Mouse (Mus musculus): Measurements from ENCODE around the gene Klhl18. TPM values are rescaled to one million over a fixed set of nuclear protein-coding genes. Genes with fewer than 3 reads are reported as not detected.
"Not testable (repeated sequence)": the region's sequence is repeated elsewhere in the genome, so short reads cannot be mapped to it uniquely, and the experiment has no call there.

Gene Klhl18
- polyA plus RNA-seq, 1 experiment = 25.5 TPM

DNA sequence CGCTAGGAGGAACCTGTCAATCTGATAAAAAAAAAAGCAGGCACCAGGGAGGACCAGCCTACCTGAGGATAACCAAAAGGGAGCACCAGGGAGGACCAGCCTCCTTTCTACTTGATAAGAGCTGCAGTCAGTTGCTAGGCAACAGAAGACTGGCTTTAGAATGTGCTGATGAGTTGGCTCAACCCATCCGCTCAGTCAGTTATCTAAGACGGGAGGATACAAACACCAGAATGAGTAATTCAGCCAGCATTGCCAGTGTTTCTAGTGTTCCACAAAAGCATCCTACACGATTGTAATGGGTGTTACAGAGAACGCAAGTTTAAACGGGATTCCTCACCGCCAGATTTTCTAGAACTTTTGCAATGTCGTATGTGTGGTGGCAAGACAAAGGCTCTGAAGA is 45.3 kb downstream of the Klhl18 start:
- DNase-seq (ENCODE audit: extremely low spot score in 1 of 2, low spot score in 1 of 2) = peak; percentile 55 to 73

DNA sequence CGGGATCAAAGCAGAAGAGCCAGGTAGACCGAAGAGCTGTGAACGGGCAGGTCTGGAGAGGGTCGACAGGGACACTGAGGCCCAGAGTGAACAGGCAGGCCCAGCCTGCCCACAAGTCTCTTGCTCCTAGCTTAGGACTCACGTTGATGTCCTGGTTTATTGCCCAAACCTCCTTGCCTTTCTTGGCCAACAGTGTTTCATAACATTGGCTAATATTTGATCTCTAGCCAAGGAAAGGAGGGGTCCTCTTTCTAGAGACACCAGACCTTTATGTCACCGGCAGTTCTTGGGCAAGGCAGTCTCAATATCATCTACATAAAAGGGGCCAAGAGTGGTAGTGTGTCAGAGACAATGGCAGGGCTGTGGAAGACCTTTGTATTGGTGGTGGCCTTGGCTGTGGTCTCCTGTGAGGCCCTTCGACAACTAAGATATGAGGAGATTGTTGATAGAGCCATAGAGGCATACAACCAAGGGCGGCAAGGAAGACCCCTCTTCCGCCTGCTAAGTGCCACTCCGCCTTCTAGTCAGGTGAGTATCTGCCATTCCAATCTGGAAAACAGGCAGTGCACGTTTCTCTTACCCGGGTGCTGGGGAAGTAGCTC is 56.9 kb downstream of the Klhl18 start, which contains the start of gene Ngp:
Gene Ngp, plus strand, starts transcription at position 237 of the 602 bp plus-strand sequence.
- DNase-seq (ENCODE audit: extremely low spot score in 1 of 2, low spot score in 1 of 2) = no peak

DNA sequence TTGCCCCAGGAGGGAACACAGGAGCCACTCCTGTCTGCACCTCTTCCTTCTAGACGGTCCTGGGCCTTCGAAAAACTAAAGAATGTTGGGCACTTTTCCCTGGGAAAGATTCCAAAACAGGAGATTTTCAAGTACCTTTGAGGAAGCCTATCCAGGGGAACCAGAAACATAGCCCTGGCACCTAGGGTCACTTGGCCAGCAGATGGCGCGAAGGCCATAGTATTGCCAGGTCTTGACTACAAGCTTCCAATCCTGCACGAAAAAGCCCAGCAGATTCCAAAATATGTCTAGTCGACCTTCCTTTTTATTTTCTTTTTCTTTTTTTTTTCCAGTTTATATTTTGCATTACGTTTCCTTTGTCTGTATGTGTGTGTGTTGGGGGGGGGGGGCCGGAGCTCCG is 62.7 kb downstream of the Klhl18 start:
- DNase-seq (ENCODE audit: extremely low spot score in 1 of 2, low spot score in 1 of 2) = no peak

DNA sequence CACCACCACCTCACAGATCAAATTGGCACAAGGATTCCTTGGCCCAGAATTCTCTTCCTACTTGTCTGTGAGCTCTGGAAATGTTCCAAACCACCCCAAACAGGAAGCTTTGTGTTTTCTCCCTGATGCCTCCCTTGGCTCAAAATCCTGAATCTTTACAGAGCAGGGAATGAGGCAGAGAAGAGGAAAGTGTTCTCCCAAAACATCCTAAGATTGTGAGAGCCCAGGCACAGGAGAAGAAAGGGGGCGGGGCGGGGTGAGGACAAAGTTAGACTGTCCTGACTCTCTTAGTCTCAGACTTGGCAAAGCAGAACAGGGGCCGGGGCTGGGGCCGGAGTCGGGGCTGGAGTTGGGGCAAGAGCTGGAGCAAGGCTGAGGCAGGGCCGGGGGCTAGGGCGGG is 63.6 kb downstream of the Klhl18 start:
- peak in 1 of 2 experiments; percentile 36 for DNase-seq (ENCODE audit: extremely low spot score in 1 of 2, low spot score in 1 of 2)

DNA sequence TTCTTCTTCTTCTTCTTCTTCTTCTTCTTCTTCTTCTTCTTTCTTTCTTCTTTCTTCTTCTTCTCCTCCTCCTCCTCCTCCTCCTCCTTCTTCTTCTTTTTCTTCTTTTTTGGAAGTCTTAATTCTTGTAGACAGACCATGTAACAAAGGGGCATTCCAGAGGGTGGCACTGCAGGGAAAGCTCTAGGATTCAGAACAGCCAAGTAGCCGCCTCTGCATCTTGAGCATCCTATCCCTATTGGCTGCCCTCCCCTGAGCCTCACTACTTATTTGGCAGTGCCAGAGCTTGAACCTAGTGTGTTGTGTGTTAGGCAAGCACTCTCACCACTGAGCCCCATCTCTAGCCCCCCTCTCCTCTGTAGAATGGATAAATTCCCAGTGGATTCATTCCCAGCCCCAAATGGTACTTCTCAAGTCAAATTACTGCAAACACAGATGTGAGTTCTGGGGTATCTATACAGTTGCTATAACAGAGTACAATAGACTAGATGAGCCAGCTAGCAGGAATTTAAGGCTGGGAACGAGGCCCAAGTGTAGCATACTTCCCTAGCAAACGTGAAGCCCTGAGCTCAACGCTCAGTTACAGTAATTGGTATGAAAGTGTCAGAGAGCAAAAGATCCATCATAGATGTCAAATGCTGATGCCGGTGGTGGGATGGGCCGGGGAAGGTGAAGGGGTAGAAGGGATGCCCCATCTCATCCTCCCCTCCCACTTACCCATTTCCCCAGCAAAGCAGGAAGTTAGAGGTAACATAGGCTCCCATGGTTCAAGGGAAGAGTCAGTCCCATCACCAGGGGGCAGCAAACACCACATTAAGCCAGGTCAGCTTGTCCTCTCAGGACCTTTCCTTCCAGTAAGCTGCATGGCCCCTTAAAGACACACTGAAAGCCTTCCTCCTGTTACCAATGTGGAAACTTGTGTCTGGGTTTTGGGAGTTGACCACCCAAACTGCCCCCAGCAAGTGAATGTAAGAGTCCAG is 65.3 kb downstream of the Klhl18 start:
- DNase-seq (ENCODE audit: extremely low spot score in 1 of 2, low spot score in 1 of 2) = peak; percentile 63 to 89

DNA sequence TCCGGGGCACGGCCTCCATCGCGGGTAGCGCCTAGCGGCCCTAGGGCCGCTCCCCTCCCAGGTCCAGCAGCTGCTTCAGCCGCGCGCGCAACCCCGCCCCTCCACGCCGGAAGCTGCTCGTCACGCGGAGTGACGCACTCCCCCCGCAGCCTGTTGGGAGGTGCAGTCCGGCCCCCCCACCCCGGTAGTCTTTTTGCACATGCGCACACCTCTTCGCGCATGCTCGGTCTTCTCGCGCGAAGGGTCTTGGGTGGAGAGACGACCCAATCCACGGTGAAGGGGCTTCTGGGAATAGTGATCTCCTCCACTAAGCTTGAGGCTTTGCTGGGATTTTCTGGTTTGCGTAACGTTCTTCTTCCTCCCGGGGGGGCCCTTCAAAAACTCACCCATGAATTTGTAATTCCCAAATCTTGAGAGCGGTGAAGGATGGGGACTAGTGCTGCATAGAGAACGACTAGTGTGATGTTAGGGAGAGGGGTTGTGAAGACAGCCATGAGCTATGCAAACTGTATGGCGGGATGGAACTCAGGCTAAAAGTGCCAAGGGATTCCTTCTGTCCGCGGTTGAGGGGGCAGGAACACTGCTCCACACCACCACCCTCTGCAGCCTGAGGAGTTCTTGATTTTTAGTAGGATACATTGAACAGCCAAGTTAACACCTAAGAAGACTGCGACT is 68.3 kb downstream of the Klhl18 start, which contains the start of gene Ptpn23:
Gene Ptpn23, minus strand, starts transcription at position 115 of the 675 bp plus-strand sequence.
- DNase-seq (ENCODE audit: extremely low spot score in 1 of 2, low spot score in 1 of 2) = peak; percentile 88 to 95

DNA sequence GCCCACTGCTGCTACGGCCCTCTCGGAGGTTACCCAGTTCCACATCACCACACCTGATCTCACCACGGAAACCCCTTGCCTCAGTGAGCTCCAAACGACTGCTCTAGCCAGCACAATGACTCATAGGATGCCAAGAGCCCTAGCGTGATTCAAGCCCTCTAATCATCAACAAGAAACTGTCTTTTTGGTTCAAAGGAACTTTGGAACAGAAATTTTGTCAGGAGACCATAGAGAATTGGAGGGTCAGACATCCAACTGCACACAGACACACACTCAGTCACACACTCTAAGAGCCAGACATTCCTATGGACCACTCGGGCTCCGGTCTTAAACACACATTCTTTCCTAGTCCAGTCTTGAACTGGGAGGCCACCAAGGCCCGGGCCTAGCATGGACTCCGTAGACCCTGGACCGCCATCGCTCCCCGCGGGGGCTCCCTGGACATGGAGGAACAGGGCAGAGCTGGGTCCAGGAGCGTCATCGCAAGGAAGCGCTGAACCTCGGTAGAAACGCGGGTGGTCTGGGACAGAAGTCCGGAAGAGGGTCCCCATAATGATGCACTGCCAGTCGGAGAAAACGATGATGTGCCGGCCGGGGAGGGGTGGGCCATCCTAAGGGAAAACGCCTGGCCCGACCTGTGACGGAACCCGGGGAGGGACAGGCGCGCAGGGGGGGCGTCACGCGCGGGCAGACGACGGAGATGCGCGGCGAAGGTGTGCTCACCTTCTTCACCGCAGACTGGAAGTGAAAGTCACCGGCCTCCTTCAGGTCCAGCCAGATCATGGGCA is 69.0 kb downstream of the Klhl18 start:
- DNase-seq (ENCODE audit: extremely low spot score in 1 of 2, low spot score in 1 of 2) = no peak

DNA sequence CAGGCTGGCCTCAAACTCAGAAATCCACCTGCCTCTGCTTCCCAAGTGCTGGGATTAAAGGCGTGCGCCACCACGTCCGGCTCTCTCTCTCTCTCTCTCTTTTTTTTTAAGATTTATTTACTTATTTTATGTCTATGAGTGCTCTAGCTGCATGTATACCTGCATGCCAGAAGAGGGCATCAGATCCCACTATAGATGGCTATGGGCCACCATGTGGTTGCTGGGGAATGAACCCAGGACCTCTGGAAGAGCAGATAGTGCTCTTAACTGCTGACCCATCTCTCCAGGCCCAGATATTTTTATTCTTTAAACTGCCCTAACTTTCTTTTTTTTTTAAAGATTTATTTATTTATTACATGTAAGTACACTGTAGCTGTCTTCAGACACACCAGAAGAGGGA is 73.3 kb downstream of the Klhl18 start:
- not testable (repeated sequence) for DNase-seq (ENCODE audit: extremely low spot score in 1 of 2, low spot score in 1 of 2)

DNA sequence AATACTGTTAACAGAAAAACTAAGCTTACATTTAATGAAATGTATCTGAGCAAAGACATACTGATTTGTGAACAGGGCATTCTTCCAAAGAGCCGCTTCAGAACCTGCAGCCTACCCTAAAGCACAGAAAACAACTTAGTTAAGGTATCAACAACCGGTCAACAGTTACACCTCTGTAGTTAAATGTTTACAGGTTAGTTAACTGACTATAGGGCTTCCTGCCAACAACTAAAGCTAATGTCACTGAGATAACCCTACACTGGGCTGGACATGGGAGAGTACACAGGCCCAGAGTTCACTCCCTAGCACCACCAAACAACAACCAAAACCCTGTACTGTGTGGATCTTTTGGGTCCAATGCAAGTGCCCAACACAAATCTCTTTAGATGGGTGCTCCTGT is 73.8 kb downstream of the Klhl18 start:
- DNase-seq (ENCODE audit: extremely low spot score in 1 of 2, low spot score in 1 of 2) = no peak

DNA sequence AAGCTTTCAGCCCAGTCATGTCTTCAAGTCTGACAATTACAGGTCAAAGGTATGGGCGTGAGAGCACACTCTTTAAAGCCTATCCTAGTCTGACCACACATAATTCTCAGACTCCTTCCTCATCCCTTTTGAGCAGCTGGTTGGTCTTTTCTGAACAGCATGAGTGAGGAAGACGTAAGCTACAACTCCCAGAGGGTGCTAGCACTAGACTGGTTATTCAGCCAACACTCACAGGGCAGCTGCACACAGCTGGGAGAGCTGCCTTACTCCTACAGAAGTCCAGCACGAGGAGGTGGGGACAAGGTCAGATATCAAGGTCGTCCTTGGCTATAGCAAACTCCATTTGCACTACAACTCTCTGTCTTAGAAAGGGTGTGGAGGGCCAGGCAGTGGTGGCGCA is 75.8 kb downstream of the Klhl18 start:
- DNase-seq (ENCODE audit: extremely low spot score in 1 of 2, low spot score in 1 of 2) = no peak

DNA sequence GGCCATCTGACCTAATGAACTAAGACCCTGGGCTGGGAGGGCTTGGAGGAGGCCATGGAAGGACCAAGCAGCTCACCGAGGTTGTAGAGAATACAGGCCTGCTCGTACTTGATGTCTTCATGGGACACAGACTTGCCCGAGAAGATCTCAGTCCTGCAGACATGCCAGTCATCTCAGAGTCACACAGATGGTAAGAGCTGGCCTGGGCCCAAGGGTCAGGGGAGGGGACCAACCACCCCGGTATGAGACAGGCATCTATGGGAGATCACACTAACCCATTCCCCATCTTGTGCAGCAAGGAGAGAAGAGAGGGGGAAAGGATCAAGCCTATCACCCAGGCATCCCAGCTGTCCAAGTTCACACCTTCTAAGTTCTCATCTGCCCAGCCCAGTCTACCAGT is 83.2 kb downstream of the Klhl18 start:
- DNase-seq (ENCODE audit: extremely low spot score in 1 of 2, low spot score in 1 of 2) = no peak

DNA sequence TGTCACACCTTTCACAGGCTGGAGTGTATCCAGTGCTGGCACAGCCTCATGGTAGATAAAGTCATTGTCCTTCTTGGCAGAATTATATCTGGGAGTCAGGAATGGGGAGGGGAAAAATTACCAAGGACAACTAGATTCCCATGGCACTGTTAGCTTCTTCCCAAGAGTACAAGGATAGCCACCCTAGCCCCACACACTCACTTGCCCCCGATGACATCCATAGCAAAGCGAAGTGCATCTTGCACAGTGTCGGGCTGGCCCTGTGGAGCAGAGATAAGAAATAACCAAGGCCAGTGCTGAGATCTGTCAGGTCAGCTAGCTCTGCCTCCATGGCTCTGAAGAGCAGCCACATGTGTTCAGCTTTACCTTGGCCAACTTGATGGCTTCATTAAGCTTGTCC is 85.7 kb downstream of the Klhl18 start:
- no peak for DNase-seq (ENCODE audit: extremely low spot score in 1 of 2, low spot score in 1 of 2)

DNA sequence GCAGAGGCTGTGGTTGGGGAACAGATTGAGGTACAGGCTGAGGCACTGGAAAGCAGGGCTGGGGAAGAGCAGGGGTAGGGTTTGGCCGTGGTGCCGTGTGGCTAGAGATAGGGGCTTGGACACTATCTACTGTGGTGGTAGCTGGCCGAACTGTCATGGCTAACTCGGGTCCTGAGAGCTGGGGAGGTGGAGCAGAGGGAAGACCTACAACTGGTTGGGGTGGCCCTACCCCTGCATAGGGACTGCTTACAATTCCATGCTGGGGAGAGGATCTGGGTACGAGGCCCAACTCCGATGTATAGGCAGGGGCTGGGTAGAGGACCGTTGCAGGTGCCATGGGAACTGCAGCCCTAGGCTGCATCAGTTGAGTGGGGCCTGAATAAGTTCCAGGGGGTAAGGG is 88.5 kb downstream of the Klhl18 start:
- no peak for DNase-seq (ENCODE audit: extremely low spot score in 1 of 2, low spot score in 1 of 2)

DNA sequence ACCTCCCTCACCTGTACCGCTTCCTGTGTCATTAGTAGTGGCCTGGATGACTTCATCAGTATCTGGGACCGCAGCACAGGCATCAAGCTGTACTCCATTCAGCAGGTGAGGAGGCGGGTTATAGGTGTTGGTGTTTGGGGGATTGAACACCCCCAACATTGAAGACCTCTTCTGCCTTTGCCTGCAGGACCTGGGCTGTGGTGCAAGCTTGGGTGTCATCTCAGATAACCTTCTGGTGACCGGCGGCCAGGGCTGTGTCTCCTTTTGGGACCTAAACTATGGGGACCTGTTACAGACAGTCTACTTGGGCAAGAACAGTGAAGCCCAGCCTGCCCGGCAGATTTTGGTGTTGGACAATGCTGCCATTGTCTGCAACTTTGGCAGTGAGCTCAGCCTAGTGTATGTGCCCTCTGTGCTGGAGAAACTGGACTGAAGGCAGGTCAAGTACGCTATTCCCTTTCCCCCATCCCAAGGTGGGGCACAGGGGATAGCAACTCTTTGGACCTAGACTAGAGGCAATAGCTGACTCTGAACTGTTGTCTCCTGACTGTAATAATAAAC is 92.0 kb downstream of the Klhl18 start:
- DNase-seq (ENCODE audit: extremely low spot score in 1 of 2, low spot score in 1 of 2) = no peak

DNA sequence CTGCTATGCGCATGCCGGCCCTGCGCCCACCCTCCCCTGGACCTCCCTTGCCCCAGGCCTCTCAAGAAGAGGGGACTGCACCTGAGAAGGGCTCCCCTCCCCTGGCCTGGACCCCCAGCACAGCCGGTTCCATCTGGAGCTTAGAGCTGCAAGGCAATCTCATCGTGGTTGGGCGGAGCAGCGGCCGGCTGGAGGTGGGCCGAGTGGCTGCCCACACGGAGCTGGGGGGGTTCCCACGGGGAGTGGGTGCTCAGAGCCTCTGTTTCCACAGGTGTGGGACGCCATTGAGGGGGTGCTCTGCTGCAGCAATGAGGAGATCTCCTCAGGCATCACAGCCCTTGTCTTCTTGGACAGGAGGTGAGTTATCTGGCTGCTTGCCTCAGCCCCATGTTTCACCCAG is 95.2 kb downstream of the Klhl18 start:
- no peak for DNase-seq (ENCODE audit: extremely low spot score in 1 of 2, low spot score in 1 of 2)

DNA sequence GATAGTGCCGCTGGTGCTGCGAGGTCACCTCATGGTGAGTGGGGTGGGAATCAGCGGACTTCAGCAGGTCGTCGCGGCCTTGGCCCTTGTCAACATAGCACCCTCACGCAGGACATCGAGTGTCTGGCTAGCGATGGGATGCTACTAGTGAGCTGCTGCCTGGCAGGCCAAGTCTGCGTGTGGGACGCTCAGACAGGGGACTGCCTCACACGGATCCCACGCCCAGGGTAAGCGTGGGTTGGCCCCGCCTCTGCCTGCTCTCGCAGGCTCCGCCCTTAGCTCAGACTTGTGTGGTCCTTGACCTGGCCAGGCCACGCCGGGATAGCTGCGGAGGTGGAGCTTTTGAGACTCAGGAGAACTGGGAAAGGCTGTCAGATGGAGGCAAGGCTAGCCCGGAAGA is 95.8 kb downstream of the Klhl18 start:
- DNase-seq (ENCODE audit: extremely low spot score in 1 of 2, low spot score in 1 of 2) = no peak

DNA sequence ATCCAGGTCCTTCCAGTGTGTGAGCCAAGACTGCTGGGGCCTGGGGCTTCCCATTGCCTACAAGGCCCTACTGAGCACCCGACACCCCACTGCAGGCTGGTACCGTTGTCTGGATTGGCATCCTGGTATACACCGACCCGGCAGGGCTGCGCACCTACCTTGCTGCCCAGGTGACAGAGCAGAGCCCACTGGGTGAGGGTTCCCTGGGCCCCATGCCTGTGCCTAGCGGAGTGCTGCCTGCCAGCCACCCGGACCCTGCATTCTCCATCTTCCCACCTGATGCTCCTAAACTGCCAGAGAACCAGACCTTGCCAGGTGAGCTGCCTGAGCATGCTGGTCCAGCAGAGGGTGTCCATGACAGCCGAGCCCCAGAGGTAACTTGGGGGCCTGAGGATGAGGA is 97.1 kb downstream of the Klhl18 start:
- no peak for DNase-seq (ENCODE audit: extremely low spot score in 1 of 2, low spot score in 1 of 2)

DNA sequence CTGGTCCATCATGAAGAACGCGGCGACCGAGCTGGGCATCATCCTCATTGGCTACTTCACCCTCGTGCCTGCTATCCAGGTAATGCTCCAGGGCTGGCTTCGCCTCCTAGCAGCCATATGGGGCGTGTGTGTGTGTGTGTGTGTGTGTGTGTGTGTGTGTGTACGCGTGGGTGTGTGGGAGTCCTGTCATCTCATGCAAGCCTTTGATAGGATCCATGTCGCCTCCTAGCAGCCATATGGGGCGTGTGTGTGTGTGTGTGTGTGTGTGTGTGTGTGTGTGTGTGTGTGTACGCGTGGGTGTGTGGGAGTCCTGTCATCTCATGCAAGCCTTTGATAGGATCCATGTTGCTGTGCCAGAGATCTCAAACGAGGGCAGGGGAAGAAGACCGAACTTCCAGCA is 98.8 kb downstream of the Klhl18 start:
- peak in 1 of 2 experiments; percentile 39 for DNase-seq (ENCODE audit: extremely low spot score in 1 of 2, low spot score in 1 of 2)
